Mouse (Mus musculus): ENCODE results near the gene Hnrnpul1. TPM values are rescaled to one million over a fixed set of nuclear protein-coding genes. Genes with fewer than 3 reads are reported as not detected.

Hnrnpul1 gene
- polyA plus RNA-seq, 1 experiment from 2014 or later: 39.6 TPM

DNA sequence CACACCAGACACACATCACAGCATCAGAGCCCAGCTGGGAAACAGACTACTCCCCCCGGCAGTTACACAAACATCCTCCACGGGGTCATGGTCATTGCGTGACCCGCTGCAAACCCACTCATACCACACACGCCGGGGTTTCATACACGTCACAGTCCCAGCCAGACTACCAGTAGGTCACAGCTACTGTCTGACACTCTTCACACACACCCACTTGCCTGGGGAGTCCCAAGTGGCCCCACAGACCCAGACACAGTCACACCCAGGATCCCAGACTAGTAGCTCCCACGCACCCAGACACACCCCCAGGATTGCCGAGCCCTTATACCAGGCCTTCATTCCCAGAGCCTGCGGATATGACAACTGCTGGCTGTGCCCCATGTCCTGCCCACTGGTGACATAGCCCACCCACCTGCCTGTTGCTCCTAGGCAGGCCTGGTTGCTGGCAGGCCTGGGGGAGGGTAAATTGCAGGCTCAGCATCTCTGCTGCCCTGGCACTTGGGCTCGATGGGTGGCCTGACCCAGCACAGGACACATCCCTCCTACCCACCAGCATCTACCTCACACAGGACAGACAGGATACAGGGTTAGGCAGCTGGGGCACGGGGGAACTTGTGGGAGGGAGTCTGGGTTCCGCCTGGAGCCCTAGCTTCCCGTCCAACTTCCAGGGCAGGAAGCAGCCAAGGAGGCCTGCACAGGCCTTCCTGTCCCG lies 46.8 kb downstream of the Hnrnpul1 start:
- Histone ChIP-seq H3K4me2 (ENCODE audit: low read depth, low read length) (peak overlapping the region; percentile 11; the same call in 1 of the 2 replicates), H3K9ac (ENCODE audit: low read length) (peak overlapping the region; percentile 41), H3K9me3 (replicated peaks; ENCODE audit: control insufficient read depth, low read length) (no peaks in the 10 kb centered on the region), H3K4me1 (ENCODE audit: control insufficient read depth, insufficient read depth, low read length) (peaks cover 55% of the 10 kb centered on the region), H3K36me3 (ENCODE audit: control insufficient read depth, insufficient read depth, low read length) (peaks cover 1% of the 10 kb centered on the region), H3K4me3 (replicated peaks; ENCODE audit: low read length) (no peak overlapping the region), H3K27me3 (ENCODE audit: control insufficient read depth, insufficient read depth, low read length) (no peaks in the 10 kb centered on the region), H3K27ac (ENCODE audit: low read length) (peak overlapping the region; percentile 53)
- 37% methylated on average over 15 of the region's 15 CpGs for WGBS
- peak; percentile 4; the same call in 1 of the 2 replicates for ATAC-seq (ENCODE audit: insufficient read depth, low FRiP score)

DNA sequence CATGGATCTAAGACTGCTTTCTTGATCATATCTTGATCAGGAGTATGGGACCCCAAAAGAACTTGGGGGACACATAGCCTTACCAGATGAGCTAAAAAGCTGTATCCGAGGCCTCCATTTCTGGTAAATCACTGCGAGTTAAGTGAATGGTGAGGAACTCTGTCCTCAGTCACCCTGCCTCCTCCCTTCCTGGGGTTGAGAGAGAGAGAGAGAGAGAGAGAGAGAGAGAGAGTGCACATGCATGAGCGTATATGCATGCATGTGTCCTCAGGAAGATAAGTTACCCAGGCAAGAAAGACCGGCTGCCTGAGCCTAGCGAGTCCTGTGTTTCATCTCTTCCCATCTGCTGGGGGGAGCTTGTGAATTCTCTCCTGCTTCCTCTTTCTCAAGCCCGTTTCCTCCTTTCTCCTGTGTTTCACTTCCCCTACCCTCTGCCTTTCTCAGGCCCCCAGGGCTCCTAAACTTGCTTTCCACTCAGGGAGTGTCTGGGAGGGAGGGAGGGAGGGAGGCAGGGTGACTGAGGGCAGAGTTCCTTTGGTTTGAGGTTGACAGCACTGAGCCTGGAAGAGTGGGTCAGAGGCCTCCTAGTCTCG lies 47.9 kb downstream of the Hnrnpul1 start:
- H3K9ac ChIP-seq (ENCODE audit: low read length): peak overlapping the region; percentile 33; the same call in 1 of the 2 replicates
- no peaks in the 10 kb centered on the region for H3K9me3 ChIP-seq (replicated peaks; ENCODE audit: control insufficient read depth, low read length)
- H3K4me2 ChIP-seq (ENCODE audit: low read depth, low read length): no peak overlapping the region; the same call in 1 of the 2 replicates
- H3K4me1 ChIP-seq (ENCODE audit: control insufficient read depth, insufficient read depth, low read length): peaks cover 46% of the 10 kb centered on the region
- 39% methylated on average over 7 of the region's 7 CpGs for WGBS
- H3K36me3 ChIP-seq (ENCODE audit: control insufficient read depth, insufficient read depth, low read length): no peaks in the 10 kb centered on the region
- no peak for ATAC-seq (ENCODE audit: insufficient read depth, low FRiP score)
- no peak overlapping the region for H3K4me3 ChIP-seq (replicated peaks; ENCODE audit: low read length)
- H3K27me3 ChIP-seq (ENCODE audit: control insufficient read depth, insufficient read depth, low read length): no peaks in the 10 kb centered on the region
- peak overlapping the region; percentile 53 for H3K27ac ChIP-seq (ENCODE audit: low read length)

DNA sequence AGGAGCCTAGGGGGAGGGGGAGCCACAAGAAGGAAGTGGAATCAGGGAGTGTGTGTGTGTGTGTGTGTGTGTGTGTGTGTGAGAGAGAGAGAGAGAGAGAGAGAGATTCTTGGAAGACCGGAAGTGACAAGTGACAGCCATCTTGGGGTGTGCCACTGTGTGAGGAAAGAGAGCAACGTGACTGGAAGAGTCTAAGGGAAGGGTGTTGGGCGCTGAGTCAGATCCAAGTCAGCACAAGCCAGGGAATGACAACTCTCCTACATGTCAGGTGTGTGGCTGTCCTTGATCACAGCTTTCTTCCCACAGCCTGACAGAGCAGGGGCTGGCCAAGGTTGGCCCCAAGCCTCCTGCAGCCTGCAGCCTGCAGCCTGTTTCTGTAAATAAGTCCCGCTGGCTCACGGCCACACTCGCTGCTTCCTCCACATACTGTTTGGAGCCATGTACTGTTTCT lies 48.7 kb downstream of the Hnrnpul1 start:
- H3K4me3 ChIP-seq (replicated peaks; ENCODE audit: low read length): no peak overlapping the region
- no peaks in the 10 kb centered on the region for H3K36me3 ChIP-seq (ENCODE audit: control insufficient read depth, insufficient read depth, low read length)
- no peaks in the 10 kb centered on the region for H3K27me3 ChIP-seq (ENCODE audit: control insufficient read depth, insufficient read depth, low read length)
- no peak overlapping the region; the same call in 1 of the 2 replicates for H3K4me2 ChIP-seq (ENCODE audit: low read depth, low read length)
- H3K9ac ChIP-seq (ENCODE audit: low read length): peak overlapping the region; percentile 50; the same call in 1 of the 2 replicates
- peak overlapping the region; percentile 53 for H3K27ac ChIP-seq (ENCODE audit: low read length)
- H3K9me3 ChIP-seq (replicated peaks; ENCODE audit: control insufficient read depth, low read length): no peaks in the 10 kb centered on the region
- ATAC-seq (ENCODE audit: insufficient read depth, low FRiP score): peak; percentile 31; the same call in 1 of the 2 replicates
- 44% methylated on average over 6 of the region's 6 CpGs for WGBS
- peaks cover 44% of the 10 kb centered on the region for H3K4me1 ChIP-seq (ENCODE audit: control insufficient read depth, insufficient read depth, low read length)

DNA sequence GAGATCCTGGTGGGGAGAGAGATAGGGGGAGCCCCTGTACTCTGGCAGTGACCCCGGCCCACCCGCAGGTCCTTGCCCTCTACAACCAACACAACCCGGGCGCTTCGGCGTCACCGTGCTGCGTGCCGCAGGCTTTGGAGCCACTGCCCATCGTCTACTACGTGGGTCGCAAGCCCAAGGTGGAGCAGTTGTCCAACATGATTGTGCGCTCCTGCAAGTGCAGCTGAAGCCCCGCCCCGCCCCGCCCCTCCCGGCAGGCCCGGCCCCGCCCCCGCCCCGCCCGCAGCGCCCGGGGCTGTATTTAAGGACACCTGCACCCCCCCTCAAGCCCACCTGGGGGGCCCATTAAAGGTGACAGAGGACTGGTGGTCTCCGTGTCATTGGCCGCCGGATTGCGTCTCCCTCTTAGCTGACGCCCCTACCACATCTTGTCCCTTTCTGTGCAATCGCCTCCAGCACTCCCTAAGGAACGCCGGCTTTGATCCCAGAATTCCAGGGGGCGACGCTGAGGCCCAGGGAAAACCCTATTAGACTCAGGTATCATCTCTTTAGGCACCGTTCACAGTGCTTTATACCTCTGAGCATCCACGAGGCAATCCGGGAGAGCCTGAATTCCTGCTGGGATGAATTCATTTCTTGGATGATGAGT lies 49.7 kb downstream of the Hnrnpul1 start:
- 15% methylated on average over 37 of the region's 37 CpGs for WGBS
- H3K4me3 ChIP-seq (replicated peaks; ENCODE audit: low read length): peak overlapping the region; percentile 20
- H3K27ac ChIP-seq (ENCODE audit: low read length): no peak overlapping the region
- peak overlapping the region; percentile 54 for H3K4me2 ChIP-seq (ENCODE audit: low read depth, low read length)
- no peak overlapping the region for H3K9ac ChIP-seq (ENCODE audit: low read length)
- H3K9me3 ChIP-seq (replicated peaks; ENCODE audit: control insufficient read depth, low read length): no peaks in the 10 kb centered on the region
- H3K4me1 ChIP-seq (ENCODE audit: control insufficient read depth, insufficient read depth, low read length): peaks cover 37% of the 10 kb centered on the region
- H3K36me3 ChIP-seq (ENCODE audit: control insufficient read depth, insufficient read depth, low read length): no peaks in the 10 kb centered on the region
- peak; percentile 19; the same call in 1 of the 2 replicates for ATAC-seq (ENCODE audit: insufficient read depth, low FRiP score)
- H3K27me3 ChIP-seq (ENCODE audit: control insufficient read depth, insufficient read depth, low read length): no peaks in the 10 kb centered on the region

DNA sequence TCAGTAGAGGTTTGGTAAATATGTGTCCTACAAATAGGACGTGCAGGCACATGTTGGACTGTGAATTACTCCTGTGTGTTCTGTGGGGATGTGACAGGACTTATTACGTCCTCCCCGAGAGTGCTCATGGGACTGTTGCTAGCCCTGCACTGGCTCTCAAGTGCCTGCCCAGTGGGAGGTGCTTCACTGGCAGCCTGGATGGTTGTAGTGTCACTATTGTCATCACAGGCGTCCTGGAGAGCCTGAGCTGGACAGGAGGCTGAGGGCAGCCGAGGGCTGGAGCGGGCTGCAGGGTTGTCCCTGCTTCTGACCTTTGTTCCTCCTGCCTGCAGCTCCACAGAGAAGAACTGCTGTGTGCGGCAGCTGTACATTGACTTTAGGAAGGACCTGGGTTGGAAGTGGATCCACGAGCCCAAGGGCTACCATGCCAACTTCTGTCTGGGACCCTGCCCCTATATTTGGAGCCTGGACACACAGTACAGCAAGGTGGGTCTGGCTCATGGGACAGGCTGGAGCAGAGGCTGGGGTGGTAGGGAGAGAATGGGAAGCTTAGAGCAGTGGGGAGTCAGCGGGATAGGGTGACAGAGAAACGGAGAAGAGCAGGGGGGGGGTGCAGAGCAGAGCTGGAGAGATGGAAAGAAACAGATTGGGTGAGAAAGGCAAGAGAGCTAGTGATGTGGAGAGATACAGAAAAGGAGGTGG lies 50.6 kb downstream of the Hnrnpul1 start:
- no peaks in the 10 kb centered on the region for H3K36me3 ChIP-seq (ENCODE audit: control insufficient read depth, insufficient read depth, low read length)
- H3K9me3 ChIP-seq (replicated peaks; ENCODE audit: control insufficient read depth, low read length): no peaks in the 10 kb centered on the region
- no peak overlapping the region for H3K9ac ChIP-seq (ENCODE audit: low read length)
- ATAC-seq (ENCODE audit: insufficient read depth, low FRiP score): no peak
- WGBS: 39% methylated on average over 10 of the region's 10 CpGs
- peaks cover 37% of the 10 kb centered on the region for H3K4me1 ChIP-seq (ENCODE audit: control insufficient read depth, insufficient read depth, low read length)
- H3K27ac ChIP-seq (ENCODE audit: low read length): no peak overlapping the region
- H3K4me3 ChIP-seq (replicated peaks; ENCODE audit: low read length): no peak overlapping the region
- H3K27me3 ChIP-seq (ENCODE audit: control insufficient read depth, insufficient read depth, low read length): no peaks in the 10 kb centered on the region
- no peak overlapping the region for H3K4me2 ChIP-seq (ENCODE audit: low read depth, low read length)

DNA sequence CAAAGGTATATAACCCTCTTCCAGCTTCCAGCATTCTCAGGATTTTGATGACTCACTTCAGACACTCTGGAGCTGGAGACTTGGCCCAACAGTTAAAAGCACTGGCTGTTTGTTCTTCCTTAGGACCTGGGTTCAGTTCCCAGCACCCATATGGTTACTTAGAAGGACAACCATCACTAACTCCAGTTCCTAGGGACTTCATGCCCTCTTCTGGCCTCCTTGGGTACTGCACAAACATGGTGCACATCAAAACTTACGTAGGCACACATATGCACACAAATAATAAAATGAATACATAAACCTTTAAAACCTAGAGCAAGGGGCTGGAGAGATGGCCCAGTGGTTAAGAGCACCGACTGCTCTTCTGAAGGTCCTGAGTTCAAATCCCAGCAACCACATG lies 52.2 kb downstream of the Hnrnpul1 start:
- Histone ChIP-seq H3K4me1 (ENCODE audit: control insufficient read depth, insufficient read depth, low read length) (peaks cover 30% of the 10 kb centered on the region), H3K9me3 (replicated peaks; ENCODE audit: control insufficient read depth, low read length) (no peaks in the 10 kb centered on the region)
- 96% methylated on average over 2 of the region's 2 CpGs for WGBS

DNA sequence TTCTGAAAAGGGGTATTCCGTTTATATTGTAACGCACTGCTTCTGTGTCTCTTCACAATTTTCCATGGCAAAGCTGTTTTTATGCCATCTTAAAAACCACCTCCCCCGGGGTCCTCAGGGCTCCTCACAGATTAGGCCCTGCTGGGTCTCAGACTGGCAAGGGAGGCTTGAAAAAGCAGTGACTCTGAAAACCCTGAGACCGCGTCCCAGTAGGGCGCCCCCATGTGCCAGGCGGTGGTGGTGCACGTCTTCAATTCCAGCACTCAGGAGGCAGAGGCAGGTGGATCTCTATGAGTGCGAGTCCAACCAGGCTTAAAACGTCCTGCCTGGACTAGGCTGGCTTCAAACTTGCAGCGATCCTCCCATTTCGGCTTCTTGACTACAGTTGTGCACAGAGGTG lies 53.8 kb downstream of the Hnrnpul1 start:
- Histone ChIP-seq H3K36me3 (ENCODE audit: control insufficient read depth, insufficient read depth, low read length) (no peaks in the 10 kb centered on the region), H3K27me3 (ENCODE audit: control insufficient read depth, insufficient read depth, low read length) (no peaks in the 10 kb centered on the region), H3K9ac (ENCODE audit: low read length) (no peak overlapping the region), H3K4me2 (ENCODE audit: low read depth, low read length) (no peak overlapping the region), H3K4me1 (ENCODE audit: control insufficient read depth, insufficient read depth, low read length) (peaks cover 13% of the 10 kb centered on the region), H3K9me3 (replicated peaks; ENCODE audit: control insufficient read depth, low read length) (no peaks in the 10 kb centered on the region), H3K27ac (ENCODE audit: low read length) (no peak overlapping the region), H3K4me3 (replicated peaks; ENCODE audit: low read length) (no peak overlapping the region)
- no peak for ATAC-seq (ENCODE audit: insufficient read depth, low FRiP score)
- WGBS: 74% methylated on average over 12 of the region's 12 CpGs

More for the DNA sequence above, 52.2 kb downstream of the Hnrnpul1 start:
- H3K4me3 ChIP-seq (replicated peaks; ENCODE audit: low read length): no peak overlapping the region
- no peak overlapping the region for H3K27ac ChIP-seq (ENCODE audit: low read length)
- ATAC-seq (ENCODE audit: insufficient read depth, low FRiP score): no peak
- H3K36me3 ChIP-seq (ENCODE audit: control insufficient read depth, insufficient read depth, low read length): no peaks in the 10 kb centered on the region
- H3K27me3 ChIP-seq (ENCODE audit: control insufficient read depth, insufficient read depth, low read length): no peaks in the 10 kb centered on the region
- H3K4me2 ChIP-seq (ENCODE audit: low read depth, low read length): no peak overlapping the region
- H3K9ac ChIP-seq (ENCODE audit: low read length): no peak overlapping the region

DNA sequence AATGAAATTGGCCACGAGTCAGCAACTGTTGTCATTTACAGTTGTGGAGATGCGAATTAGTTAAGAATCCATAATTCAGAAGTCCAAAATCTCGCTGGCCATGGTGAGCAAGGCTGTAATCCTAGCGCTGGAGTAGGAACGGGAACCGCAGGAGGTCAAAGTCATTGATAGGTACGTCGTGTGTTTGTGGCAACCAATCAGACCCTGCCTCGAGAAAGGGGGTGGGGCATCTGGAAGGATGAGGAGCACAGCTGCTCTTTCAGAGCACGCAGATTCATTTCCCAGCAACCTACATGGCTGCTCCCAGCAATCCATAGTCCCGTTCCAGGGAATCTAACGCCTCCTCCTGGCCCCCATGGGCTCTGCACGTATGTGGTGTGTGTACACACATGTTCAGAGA lies 54.7 kb downstream of the Hnrnpul1 start:
- WGBS: 58% methylated on average over 13 of the region's 13 CpGs
- peaks cover 5% of the 10 kb centered on the region; the same call in 1 of the 2 replicates for H3K4me1 ChIP-seq (ENCODE audit: control insufficient read depth, insufficient read depth, low read length)

More for the DNA sequence above, 54.7 kb downstream of the Hnrnpul1 start:
- ATAC-seq (ENCODE audit: insufficient read depth, low FRiP score): no peak
- no peak overlapping the region for H3K27ac ChIP-seq (ENCODE audit: low read length)
- H3K36me3 ChIP-seq (ENCODE audit: control insufficient read depth, insufficient read depth, low read length): no peaks in the 10 kb centered on the region
- no peak overlapping the region for H3K9ac ChIP-seq (ENCODE audit: low read length)
- H3K4me3 ChIP-seq (replicated peaks; ENCODE audit: low read length): no peak overlapping the region
- no peaks in the 10 kb centered on the region for H3K9me3 ChIP-seq (replicated peaks; ENCODE audit: control insufficient read depth, low read length)
- no peak overlapping the region for H3K4me2 ChIP-seq (ENCODE audit: low read depth, low read length)
- H3K27me3 ChIP-seq (ENCODE audit: control insufficient read depth, insufficient read depth, low read length): no peaks in the 10 kb centered on the region
